Mouse (Mus musculus) left cerebral cortex, adult 18-20 months (tissue): ENCODE data around the gene Zfp692. TPM values are rescaled to one million over a fixed set of nuclear protein-coding genes. Genes with fewer than 3 reads are reported as not detected.
"Not testable (repeated sequence)": the region's sequence is repeated elsewhere in the genome, so short reads cannot be mapped to it uniquely, and the experiment has no call there.

ENCODE experiments used
- DNase-seq, 2 experiments: peaks; one replicate each; pipeline ENCODE4 v3.0.0; 2021 to 2022; ENCODE audit warnings: low spot score in 2 of 2, mixed read lengths in 1 of 2
- long read RNA-seq, 2 experiments: library from polyadenylated mRNA; stranded (forward); transcript quantifications; one replicate each; pipeline ENCODE4 v2.0.0; 2021
- total RNA-seq, 2 experiments: library from RNA; stranded (reverse); gene quantifications; 2 replicates each; pipeline ENCODE4 v1.2.3; 2021

Gene Zfp692
- total RNA-seq, result 10 to 100 TPM; 25.4 to 28.9 TPM
- long read RNA-seq, experiment 1, partial matches to known transcripts, result 19 of 82 reads
- long read RNA-seq, experiment 1, other reads (novel, unspliced or antisense), result 58 of 82 reads
- long read RNA-seq, experiment 2, partial matches to known transcripts, result 11 of 53 reads
- long read RNA-seq, experiment 2, other reads (novel, unspliced or antisense), result 36 of 53 reads

DNA sequence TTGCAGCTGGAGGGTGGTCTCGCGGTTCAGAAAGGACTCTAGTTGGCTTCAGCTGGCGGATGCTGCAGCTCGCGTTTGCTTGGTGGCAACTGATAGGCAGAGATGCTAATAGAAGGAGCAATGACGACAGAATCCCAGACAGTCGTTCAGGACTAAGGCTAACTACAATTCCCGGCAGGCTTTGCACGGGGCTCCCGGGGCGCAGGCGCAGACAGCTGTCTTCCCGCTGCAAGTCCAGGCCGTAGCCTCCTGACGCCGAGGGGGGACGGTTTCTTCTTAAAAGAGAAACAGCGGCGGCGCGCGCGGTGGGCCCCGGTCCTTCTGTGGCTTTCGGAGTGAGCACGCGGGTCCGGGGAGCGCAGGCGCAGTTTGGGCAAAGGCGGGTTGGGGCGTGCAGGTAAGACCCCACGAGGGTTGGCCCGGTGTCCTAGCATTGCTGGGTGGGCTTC is at the start of gene Zfp692:
Zfp692 (plus strand) TSS at position 210 of the 449 bp plus-strand sequence.
- DNase-seq, result peak; percentile 96 to 98

DNA sequence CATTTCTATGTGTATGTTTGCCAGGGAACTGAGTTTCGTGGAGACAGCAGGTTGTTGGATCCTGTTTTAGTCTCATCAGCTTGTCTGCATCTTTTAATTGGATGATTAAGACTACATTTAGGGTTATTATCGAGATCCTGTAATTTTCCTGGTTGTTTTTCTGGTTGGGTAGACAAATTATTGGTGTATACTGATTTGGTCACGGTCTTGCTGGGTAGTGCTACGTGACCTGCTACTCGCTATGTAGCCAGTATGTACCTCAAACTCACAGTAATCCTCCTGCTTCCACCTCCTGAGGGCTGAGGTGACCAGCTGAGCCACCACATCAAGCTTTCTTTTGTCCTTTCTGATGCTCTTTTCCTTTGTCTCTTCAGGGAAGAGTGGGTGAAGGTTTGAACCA is 49.1 kb upstream of the Zfp692 start:
- DNase-seq, result no peak

DNA sequence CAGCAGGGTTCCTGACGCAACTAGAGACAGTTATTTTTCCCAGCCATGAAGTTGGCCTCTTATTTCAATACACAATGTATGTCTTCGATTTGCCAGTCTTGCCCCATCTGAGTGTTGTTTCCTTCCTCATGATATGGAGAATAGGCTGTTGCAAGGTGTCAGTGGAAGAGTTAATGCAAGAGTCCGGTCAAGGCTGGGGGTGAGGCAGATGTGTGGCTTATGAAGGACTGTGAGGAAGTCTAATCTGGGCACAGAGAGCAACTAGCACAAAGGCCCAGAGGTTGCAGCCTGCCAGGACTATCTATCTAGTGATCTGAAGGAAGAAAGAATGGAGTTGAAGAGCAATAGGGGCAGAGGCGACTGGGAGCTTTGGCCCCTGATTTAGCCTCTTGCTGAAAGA is 46.7 kb upstream of the Zfp692 start:
- DNase-seq, result no peak

DNA sequence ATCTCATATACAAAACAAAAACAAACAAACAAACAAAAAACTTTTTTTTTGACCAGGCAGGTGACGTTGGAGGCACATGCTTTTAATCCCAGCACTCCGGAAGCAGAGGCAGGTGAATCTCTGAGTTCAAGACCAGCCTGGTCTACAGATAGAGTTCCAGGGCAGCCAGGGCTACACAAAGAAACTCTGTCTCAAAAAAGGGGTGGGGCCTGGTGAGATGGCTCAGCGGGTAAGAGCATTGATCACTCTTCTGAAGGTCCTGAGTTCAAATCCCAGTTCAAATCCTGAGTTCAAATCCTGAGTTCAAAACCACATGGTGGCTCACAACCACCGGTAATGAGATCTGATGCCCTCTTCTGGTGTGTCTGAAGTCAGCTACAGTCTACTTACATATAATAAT is 45.0 kb upstream of the Zfp692 start:
- DNase-seq, result no peak

DNA sequence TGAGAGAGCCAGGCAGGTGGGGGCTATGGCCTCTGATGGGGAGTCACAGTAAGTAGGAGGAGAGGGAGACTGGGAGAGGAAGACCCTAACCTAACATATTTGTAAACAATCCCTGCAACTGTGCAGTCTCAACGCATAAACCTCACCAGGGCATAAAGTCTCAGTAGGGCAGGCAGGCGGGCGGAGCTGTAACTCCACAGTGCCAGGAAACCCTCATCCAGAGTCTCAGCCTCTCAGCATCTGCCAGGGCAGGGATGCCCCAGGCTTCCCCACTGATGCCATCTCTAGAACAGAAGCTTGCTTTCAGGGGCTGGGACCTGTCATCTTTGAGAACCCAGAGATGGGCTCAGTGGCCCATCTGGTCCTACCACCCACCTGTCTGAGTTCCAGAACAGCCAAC is 44.5 kb upstream of the Zfp692 start:
- DNase-seq, result no peak

DNA sequence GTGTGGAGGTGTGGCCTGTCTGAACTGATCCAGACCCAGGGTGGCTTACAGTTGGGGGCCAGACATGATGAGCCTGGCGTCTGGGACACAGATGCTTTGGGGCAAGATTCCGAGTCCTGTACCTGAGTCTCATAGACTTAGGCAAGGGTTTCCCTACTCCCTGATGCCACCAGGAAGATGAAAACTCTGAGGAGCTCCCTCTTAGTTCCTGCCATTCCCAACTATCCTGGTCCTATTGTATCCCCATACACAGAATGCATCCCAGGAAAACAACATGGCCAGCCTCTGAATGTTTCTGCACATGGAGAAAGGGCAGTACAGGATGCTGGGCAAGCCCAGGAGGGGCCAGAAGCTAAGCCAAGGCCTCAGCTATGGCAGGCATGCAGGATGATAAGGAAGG is 43.4 kb upstream of the Zfp692 start:
- DNase-seq, result no peak

DNA sequence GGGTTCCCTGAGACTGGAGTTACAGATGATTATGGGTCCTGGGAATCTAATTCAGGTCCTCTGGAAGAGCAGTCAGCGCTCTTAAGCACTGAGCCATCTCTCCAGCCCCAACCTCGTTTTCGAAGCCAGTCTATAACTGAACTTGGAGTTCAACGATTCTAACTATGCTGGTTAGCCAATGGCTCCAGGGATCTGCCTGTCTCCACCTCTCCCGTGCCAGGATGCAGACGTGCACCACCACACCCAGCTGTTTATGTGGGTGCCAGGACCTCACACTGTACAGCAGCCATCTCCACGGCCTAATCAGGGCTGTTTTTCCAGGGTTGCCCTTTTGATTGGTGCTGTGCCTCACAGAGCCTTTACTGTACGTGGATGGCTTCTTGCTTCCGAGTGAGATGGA is 42.3 kb upstream of the Zfp692 start:
- no peak for DNase-seq

DNA sequence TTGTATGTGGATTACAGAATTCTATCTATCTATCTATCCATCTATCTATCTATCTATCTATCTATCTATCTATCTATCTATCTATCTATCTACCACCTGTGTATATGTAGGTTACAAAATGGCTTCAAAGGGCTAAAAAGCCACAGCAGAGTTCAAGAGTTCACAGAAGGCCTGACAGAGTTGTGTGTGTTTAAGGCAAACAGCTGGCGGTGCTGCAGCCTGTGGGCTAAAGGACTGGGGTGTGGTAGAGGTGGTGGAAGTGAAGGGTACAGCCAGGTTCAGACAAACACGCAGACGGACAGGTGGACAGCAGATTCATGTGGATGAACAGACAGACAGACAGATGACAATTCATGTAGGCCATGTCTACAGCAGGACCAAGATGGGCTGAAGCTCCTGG is 38.6 kb upstream of the Zfp692 start:
- DNase-seq, result no peak

DNA sequence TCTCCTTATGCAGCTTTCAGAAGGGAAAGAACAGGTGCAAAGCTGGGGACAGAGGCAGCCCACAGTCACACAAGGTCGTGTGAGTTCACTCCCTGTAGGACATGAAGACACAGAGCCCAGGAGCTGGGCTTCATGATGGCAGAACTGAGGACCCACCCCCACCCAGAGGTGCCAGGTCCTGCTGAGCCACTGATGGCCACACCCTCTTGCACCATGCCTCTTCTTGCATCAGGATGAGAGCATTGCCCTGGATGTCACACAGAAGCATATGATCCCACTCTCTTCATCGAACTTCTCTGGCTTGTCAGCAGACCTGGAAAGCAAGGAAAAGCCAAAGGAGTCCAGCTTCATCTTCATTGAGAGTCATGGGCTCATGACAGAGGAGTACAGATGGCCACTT is 32.3 kb upstream of the Zfp692 start, which contains the start of gene 4930438A08Rik:
4930438A08Rik (plus strand) TSS at position 228 of the 400 bp plus-strand sequence.
- no peak for DNase-seq

DNA sequence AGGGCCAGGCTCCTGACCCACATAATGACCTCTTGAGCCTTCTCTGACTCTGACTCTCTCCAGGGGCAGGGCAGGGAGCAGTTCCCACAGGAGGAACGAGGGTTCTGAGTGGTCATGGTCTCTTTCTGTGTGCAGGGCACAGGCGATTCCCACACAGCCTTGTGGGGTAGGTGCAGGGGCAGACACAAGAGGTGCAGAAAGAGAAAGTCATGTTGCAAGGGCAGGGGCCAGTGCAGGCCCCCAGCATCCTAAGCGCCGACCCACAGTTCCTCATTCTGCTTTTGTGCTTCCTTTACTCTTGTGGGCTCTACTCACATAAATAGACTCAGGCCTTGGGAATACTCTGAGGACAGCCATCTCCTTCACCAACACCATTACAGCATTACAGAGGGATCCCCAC is 31.1 kb upstream of the Zfp692 start:
- no peak for DNase-seq

DNA sequence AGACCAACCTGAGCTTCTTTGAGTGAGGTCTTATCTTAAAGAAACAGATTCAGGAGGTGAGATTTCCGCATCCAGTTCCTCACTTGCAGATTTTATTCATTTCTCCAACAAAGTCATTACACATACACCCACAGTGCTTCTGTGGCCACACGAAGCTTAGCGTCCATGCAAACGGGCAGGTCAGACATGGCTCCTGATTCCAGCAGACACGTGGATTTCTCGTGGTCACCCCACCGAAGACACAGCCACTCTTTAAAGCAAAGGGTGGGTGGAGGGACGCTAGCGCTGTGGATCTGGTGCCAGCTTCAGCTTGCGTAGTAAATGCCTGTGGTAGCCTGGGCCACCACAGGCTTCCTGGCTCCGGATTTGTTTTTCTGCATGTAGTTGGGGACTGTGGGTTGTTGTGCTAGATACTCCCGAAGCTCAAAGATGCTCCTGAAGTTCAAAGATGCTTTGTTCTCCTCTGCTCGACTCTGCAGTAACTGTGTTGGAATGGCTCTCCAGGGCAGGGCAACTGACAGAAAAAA is 24.8 kb upstream of the Zfp692 start:
- DNase-seq, result no peak

DNA sequence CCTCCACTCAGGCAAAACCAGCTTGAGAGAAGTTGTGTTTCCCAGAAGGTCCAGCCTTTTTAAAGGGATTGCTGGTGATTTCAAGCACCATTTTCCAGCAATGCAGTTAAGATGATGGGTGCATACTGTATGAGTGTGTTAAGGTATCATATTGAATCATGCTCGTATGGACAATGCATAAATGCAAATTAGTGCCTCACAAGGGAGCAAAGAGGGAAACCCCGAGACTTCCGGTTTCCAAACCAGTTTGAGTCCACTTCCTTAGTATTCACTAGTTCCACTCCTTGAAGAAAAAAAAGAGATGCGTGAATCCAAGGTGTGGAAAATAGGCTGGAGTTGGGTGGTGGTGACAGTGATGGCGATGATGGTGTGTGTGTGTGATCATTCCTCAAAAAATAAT is 24.4 kb upstream of the Zfp692 start:
- no peak for DNase-seq

DNA sequence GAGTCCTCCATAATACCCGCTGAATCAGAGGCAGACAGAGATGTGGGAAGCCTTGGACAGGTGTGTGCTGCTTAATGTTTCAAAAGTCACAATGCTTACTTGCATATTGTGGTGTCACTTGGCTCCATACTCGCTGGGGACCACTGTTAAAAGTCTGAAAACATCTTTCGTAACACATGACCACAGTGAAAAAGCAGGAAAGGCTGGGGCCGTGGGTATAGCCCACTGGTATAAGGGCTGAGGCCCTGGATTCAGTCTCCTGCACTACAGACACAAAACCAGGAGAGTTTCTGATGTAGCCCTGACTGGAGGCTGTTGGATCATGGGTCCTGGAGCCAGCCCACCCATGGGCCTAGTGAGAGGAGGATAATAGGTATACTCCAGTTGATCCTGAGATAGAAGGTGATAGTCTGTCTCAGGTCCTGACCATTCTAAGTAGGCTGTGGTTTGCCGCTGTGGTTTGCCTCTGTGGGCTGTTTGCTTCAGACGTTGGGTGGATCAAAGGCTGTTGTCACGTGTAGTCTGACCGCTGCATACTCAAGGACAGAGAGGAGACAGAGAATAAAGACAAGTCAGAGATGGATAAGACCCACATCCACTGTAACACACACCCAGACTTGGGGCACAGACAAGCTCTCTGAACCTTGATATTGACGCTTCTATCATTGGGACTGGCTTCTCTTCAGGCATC is 16.7 kb upstream of the Zfp692 start:
- DNase-seq, result no peak

DNA sequence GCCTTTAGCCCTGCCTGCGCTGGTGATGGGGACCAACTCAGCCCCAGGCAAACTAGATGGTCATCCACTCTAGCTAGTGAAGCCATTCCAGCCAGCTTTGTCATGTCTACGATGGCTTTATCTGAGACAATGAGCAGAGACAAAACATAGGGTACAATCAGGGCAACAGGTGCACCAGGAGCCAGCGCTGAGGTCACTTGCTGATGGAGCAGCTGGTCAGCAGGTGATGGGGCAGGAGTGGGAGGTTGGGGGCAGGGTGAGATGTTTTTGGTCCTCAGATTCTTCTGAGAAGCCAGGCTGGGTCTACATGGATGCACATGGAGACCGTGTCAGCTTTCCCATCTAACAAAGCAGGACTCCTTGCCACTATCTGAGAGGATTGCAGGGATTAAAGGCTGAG is 16.1 kb upstream of the Zfp692 start:
- no peak for DNase-seq

DNA sequence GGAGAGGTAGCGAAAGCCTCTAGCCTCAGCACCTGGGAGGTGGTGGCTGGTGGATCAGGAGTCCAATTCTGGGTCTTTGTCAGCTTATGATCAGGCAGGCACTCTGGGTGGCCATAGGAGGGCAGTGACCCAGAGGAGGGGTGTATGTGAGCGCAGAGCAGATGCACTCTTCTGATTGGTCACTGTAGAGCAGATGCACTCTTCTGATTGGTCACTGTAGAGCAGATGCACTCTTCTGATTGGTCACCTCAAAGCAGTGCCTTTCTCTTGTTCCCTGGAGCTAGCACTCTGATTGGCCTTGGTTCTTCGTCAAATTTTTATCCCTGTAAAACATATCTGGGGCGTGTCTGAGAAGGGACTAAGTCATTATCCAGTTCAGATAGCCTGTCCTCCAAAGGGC is 14.1 kb upstream of the Zfp692 start:
- no peak for DNase-seq

DNA sequence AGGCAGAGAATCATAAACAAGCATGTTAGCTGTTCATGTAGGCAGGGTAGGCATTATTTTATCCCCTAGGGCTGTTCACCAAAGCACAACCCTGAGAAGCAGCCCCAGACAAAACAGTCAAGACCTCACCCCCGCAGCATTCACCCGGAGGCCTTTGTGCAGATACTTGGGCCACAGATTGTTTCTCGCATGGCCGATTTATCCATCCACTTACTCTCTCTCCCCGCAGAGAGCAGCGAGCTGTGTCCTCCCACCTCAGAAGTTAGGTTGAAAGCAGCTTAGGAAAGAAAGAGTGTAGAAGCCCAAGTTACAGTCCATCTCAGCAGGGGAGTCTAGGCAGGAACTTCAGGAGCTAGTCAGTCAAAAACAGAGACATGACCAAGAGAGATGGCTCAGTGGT is 9.5 kb upstream of the Zfp692 start:
- no peak for DNase-seq

DNA sequence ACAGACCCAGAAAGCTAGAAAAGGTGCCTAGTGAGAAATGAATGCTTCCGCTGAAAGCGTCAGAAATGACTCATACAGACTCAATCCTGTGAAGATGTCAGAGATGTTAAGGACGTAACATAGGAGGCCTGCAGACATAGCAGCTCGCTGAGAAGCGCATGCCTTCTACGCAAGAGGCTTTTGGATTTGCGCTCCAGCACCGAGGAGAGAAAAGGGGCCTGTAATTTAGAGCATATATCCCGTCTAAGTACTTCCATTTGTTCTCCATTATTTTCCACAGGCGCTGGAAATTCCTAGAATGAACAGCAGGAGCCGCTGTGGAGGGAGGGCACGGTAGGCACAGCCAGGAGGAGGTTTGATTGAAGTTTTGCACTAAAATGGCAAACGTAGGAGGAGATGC is 5.8 kb upstream of the Zfp692 start:
- DNase-seq, result peak; percentile 74 to 79

DNA sequence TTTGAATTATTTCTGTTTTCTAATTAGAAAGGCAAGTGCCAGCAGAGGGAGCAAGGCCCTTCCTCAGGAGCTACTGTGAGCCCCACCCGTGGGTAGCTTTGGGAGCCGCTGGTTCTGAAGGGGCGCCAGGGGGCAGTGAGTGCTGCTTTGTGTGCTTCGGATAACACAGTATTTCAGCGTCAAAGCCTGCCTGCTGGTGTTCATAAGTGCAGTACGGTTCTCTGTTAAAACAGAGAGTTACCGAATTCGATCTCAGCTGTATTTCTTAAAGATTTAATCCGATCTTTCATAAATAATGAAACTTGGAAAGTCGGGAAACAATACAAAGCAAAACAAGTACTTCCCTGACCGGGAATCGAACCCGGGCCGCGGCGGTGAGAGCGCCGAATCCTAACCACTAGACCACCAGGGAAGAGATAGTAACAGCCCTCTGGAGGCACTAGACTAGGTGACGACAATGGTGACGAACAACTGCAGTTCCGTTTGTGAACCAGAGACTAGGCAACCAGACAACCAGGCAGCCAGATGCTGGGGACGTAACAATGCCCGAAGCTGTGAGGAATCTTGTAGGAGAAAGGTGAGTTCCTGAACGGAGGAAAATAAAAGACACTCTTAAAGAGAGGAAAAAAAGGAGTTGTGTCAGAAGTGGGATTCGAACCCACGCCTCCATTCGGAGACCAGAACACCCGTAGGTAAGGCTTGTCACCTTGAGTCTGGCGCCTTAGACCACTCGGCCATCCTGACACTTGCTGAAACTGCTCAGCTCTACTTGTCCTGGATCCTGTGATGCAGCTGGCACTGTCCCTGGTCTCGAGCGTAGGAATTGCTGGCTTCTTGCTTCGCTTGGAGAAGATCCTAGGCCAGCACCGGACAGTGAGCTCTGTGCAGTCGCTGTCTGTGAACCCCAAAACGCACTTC is 4.8 kb upstream of the Zfp692 start:
- DNase-seq, result peak; percentile 99

DNA sequence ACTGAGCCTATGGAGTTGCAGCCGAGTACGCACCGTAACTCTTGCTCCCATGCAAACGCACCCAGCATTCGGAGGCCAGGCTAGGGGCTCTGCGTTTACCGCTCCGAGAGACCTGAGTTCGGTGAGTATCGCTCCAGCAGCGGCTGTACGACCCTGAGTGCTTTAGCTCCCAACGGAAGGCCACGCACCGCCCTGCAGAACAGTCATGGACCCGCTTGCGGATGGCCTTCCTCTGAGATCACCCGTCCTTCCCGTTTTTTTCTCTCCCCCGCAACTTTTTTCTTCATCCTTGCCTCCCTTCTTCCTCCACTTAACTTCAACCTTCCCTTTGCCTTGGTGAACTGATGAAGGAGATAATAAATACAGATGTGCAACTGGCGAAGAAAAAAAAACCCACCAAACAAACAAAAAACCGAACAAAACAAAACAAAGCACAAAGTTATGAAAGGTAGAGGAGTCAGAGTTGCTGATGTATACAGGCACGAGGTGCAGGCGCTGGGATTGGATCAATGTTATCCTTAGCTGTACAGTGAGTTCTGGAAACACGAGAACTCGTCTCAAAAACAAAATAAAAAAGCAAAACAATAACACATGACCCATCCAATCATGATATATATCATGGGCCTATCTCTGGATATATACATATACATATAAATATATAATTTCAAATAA is 4.0 kb upstream of the Zfp692 start:
- DNase-seq, result no peak

DNA sequence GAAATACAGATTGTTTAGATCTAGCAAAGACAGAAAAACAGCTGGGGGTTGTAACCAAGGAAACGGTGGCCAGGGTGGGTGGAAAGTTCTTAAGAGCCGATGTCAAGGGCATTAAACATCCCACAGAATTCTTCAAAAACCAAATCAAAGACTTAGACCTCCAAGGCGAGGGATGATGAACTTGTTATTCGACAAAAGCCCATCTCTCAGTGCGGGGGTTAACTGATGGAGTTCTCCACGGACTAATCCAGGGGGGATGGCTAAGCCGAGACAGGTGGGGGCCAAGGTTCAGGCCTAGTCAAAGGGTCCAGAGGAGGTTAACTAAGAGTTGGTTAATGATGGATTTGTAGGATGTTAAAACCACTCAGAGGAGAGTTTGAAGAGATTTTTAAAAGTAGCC is 3.3 kb upstream of the Zfp692 start:
- DNase-seq, result no peak

DNA sequence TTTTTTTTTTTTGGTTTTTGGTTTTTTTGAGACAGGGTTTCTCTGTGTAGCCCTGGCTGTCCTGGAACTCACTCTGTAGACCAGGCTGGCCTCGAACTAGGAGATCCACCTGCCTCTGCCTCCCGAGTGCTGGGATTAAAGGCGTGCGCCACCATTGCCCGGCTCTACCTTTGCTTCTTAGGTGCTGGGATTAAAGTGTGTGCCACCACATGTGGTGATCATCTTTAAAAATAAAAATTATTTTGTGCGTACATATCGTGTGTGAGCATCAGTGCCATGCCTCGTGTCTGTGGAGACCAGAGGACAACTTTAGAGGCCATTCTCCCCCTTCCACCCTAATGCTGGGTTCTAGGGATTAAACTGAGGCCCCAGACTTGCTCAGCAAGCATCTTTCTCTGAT is 1.6 kb upstream of the Zfp692 start:
- not testable (repeated sequence) for DNase-seq
